Mouse (Mus musculus): ENCODE results near the gene Cpn1. TPM values are rescaled to one million over a fixed set of nuclear protein-coding genes. Genes with fewer than 3 reads are reported as not detected.

The Cpn1 gene
- 81.5 and 93.1 TPM in 2 replicates for polyA plus RNA-seq (2015; fragmentation: Nextera tagmentation; extraction: Ambion mirVana)

- Histone ChIP-seq H3K9me3 (replicated peaks) (no peaks in the 10 kb centered on the region), H3K9ac (no peak within 1 kb of the TSS), H3K4me1 (replicated peaks) (no peaks in the 10 kb centered on the region), H3K36me3 (replicated peaks) (no peaks in the 10 kb centered on the region), H3K27me3 (peaks cover 11% of the 10 kb centered on the region), H3K4me3 (replicated peaks) (peak within 1 kb of the TSS; percentile 46), H3K4me2 (peak within 1 kb of the TSS; percentile 43; the same call in 1 of the 2 replicates), H3K27ac (replicated peaks) (peak within 1 kb of the TSS; percentile 73)
- 25% methylated on average over 30 of the region's 30 CpGs for WGBS (ENCODE audit: insufficient replicate concordance)
- peak; percentile 82 for ATAC-seq (ENCODE audit: insufficient read depth)
Observed at GRCm38 (mm10) chr19:43986069-43986794, at the start of gene Cpn1. Gene Cpn1 (minus strand): TSS chr19:43986556.

GRCm38 (mm10) chr19:44033396-44033795 is 47.0 kb upstream of the Cpn1 start:
- Histone ChIP-seq H3K27me3 (no peaks in the 10 kb centered on the region), H3K9ac (no peak overlapping the region), H3K36me3 (replicated peaks) (peaks cover 26% of the 10 kb centered on the region), H3K4me2 (no peak overlapping the region), H3K27ac (replicated peaks) (no peak overlapping the region), H3K4me3 (replicated peaks) (no peak overlapping the region), H3K4me1 (replicated peaks) (no peaks in the 10 kb centered on the region), H3K9me3 (replicated peaks) (no peaks in the 10 kb centered on the region)
- no peak for ATAC-seq (ENCODE audit: insufficient read depth)
- WGBS (ENCODE audit: insufficient replicate concordance), result 82% methylated on average over 5 of the region's 5 CpGs

- no peak for ATAC-seq (ENCODE audit: insufficient read depth)
- Histone ChIP-seq H3K9ac (no peak overlapping the region), H3K27ac (replicated peaks) (no peak overlapping the region), H3K4me3 (replicated peaks) (no peak overlapping the region), H3K27me3 (no peaks in the 10 kb centered on the region), H3K4me1 (replicated peaks) (no peaks in the 10 kb centered on the region), H3K4me2 (no peak overlapping the region), H3K36me3 (replicated peaks) (peaks cover 18% of the 10 kb centered on the region), H3K9me3 (replicated peaks) (no peaks in the 10 kb centered on the region)
- WGBS (ENCODE audit: insufficient replicate concordance), result 70% methylated on average over 11 of the region's 11 CpGs
Observed at GRCm38 (mm10) chr19:44032046-44032744, 45.8 kb upstream of the Cpn1 start.

- no peak overlapping the region for H3K9ac ChIP-seq
- H3K27ac ChIP-seq (replicated peaks), result no peak overlapping the region
- no peaks in the 10 kb centered on the region for H3K9me3 ChIP-seq (replicated peaks)
- no peak overlapping the region for H3K4me3 ChIP-seq (replicated peaks)
- no peaks in the 10 kb centered on the region for H3K36me3 ChIP-seq (replicated peaks)
- no peak for ATAC-seq (ENCODE audit: insufficient read depth)
- H3K4me2 ChIP-seq, result no peak overlapping the region
- no peaks in the 10 kb centered on the region for H3K27me3 ChIP-seq
- 66% methylated on average over 5 of the region's 5 CpGs for WGBS (ENCODE audit: insufficient replicate concordance)
- H3K4me1 ChIP-seq (replicated peaks), result no peaks in the 10 kb centered on the region
Observed at GRCm38 (mm10) chr19:44030024-44030423, 43.7 kb upstream of the Cpn1 start.

- H3K36me3 ChIP-seq (replicated peaks), result no peaks in the 10 kb centered on the region
- no peaks in the 10 kb centered on the region for H3K4me1 ChIP-seq (replicated peaks)
- no peak for ATAC-seq (ENCODE audit: insufficient read depth)
- H3K4me3 ChIP-seq (replicated peaks), result 0 out of 2 replicates have a peak within 1 kb of the TSS, but pooled peaks have one; percentile 2
- no peaks in the 10 kb centered on the region for H3K27me3 ChIP-seq
- H3K9ac ChIP-seq, result no peak within 1 kb of the TSS
- no peaks in the 10 kb centered on the region for H3K9me3 ChIP-seq (replicated peaks)
- no peak within 1 kb of the TSS for H3K27ac ChIP-seq (replicated peaks)
- WGBS (ENCODE audit: insufficient replicate concordance), result 52% methylated on average over 8 of the region's 8 CpGs
- no peak within 1 kb of the TSS for H3K4me2 ChIP-seq
Observed at GRCm38 (mm10) chr19:44028972-44029371, 42.6 kb upstream of the Cpn1 start, which contains the start of gene Cyp2c23. Gene Cyp2c23 (minus strand): TSS chr19:44029208.

- whole genome bisulfite sequencing (ENCODE audit: insufficient replicate concordance), result 63% methylated on average over 8 of the region's 8 CpGs
- Histone ChIP-seq H3K4me3 (replicated peaks) (no peak overlapping the region), H3K4me1 (replicated peaks) (no peaks in the 10 kb centered on the region), H3K4me2 (no peak overlapping the region), H3K9me3 (replicated peaks) (no peaks in the 10 kb centered on the region), H3K27me3 (no peaks in the 10 kb centered on the region), H3K36me3 (replicated peaks) (no peaks in the 10 kb centered on the region), H3K9ac (no peak overlapping the region), H3K27ac (replicated peaks) (no peak overlapping the region)
- ATAC-seq (ENCODE audit: insufficient read depth), result no peak
Observed at GRCm38 (mm10) chr19:44026956-44027530, 40.7 kb upstream of the Cpn1 start.

- ATAC-seq (ENCODE audit: insufficient read depth), result no peak
Observed at GRCm38 (mm10) chr19:44024921-44025585, 38.7 kb upstream of the Cpn1 start.

GRCm38 (mm10) chr19:44023066-44023465 is 36.7 kb upstream of the Cpn1 start:
- no peak for ATAC-seq (ENCODE audit: insufficient read depth)
- H3K36me3 ChIP-seq (replicated peaks), result no peaks in the 10 kb centered on the region

More at GRCm38 (mm10) chr19:44024921-44025585, 38.7 kb upstream of the Cpn1 start:
- WGBS (ENCODE audit: insufficient replicate concordance), result 65% methylated on average over 13 of the region's 13 CpGs
- H3K27ac ChIP-seq (replicated peaks), result no peak overlapping the region
- H3K4me2 ChIP-seq, result no peak overlapping the region
- no peaks in the 10 kb centered on the region for H3K27me3 ChIP-seq
- H3K4me1 ChIP-seq (replicated peaks), result no peaks in the 10 kb centered on the region
- H3K9ac ChIP-seq, result no peak overlapping the region
- H3K36me3 ChIP-seq (replicated peaks), result no peaks in the 10 kb centered on the region
- H3K9me3 ChIP-seq (replicated peaks), result no peaks in the 10 kb centered on the region
- no peak overlapping the region for H3K4me3 ChIP-seq (replicated peaks)

GRCm38 (mm10) chr19:44021502-44021901 is 35.1 kb upstream of the Cpn1 start:
- H3K9me3 ChIP-seq (replicated peaks), result no peaks in the 10 kb centered on the region
- no peak overlapping the region for H3K4me2 ChIP-seq
- H3K4me1 ChIP-seq (replicated peaks), result no peaks in the 10 kb centered on the region
- H3K27me3 ChIP-seq, result no peaks in the 10 kb centered on the region
- H3K4me3 ChIP-seq (replicated peaks), result no peak overlapping the region
- no peaks in the 10 kb centered on the region for H3K36me3 ChIP-seq (replicated peaks)
- WGBS (ENCODE audit: insufficient replicate concordance), result 58% methylated on average over 4 of the region's 4 CpGs
- no peak overlapping the region for H3K9ac ChIP-seq
- ATAC-seq (ENCODE audit: insufficient read depth), result peak; percentile 72
- H3K27ac ChIP-seq (replicated peaks), result no peak overlapping the region

More at GRCm38 (mm10) chr19:44023066-44023465, 36.7 kb upstream of the Cpn1 start:
- Histone ChIP-seq H3K27me3 (no peaks in the 10 kb centered on the region), H3K4me3 (replicated peaks) (no peak overlapping the region), H3K27ac (replicated peaks) (no peak overlapping the region), H3K9ac (no peak overlapping the region), H3K9me3 (replicated peaks) (no peaks in the 10 kb centered on the region), H3K4me1 (replicated peaks) (no peaks in the 10 kb centered on the region), H3K4me2 (no peak overlapping the region)
- whole genome bisulfite sequencing (ENCODE audit: insufficient replicate concordance), result 51% methylated on average over 5 of the region's 5 CpGs

- H3K4me2 ChIP-seq, result no peak overlapping the region
- no peak overlapping the region for H3K4me3 ChIP-seq (replicated peaks)
- no peak overlapping the region for H3K9ac ChIP-seq
- H3K36me3 ChIP-seq (replicated peaks), result no peaks in the 10 kb centered on the region
- no peaks in the 10 kb centered on the region for H3K9me3 ChIP-seq (replicated peaks)
- 55% methylated on average over 7 of the region's 7 CpGs for WGBS (ENCODE audit: insufficient replicate concordance)
- no peak for ATAC-seq (ENCODE audit: insufficient read depth)
- no peaks in the 10 kb centered on the region for H3K27me3 ChIP-seq
- no peaks in the 10 kb centered on the region for H3K4me1 ChIP-seq (replicated peaks)
- H3K27ac ChIP-seq (replicated peaks), result no peak overlapping the region
Observed at GRCm38 (mm10) chr19:44019739-44020138, 33.4 kb upstream of the Cpn1 start.

- Histone ChIP-seq H3K4me1 (replicated peaks) (no peaks in the 10 kb centered on the region), H3K36me3 (replicated peaks) (no peaks in the 10 kb centered on the region), H3K9ac (no peak overlapping the region), H3K27me3 (no peaks in the 10 kb centered on the region), H3K9me3 (replicated peaks) (no peaks in the 10 kb centered on the region), H3K4me3 (replicated peaks) (no peak overlapping the region), H3K4me2 (no peak overlapping the region), H3K27ac (replicated peaks) (no peak overlapping the region)
- ATAC-seq (ENCODE audit: insufficient read depth), result no peak
- 44% methylated on average over 6 of the region's 6 CpGs for WGBS (ENCODE audit: insufficient replicate concordance)
Observed at GRCm38 (mm10) chr19:44013862-44014261, 27.5 kb upstream of the Cpn1 start.
